Mouse (Mus musculus) midbrain, embryonic 14.5 days (tissue): Measurements from ENCODE around the gene Mcpt8. TPM values are rescaled to one million over a fixed set of nuclear protein-coding genes. Genes with fewer than 3 reads are reported as not detected.
"Not testable (repeated sequence)": the region's sequence is repeated elsewhere in the genome, so short reads cannot be mapped to it uniquely, and the experiment has no call there.

Experiments
- ATAC-seq: fragments of 200-750 bp; cut with Nextera tagmentation; 2 replicates; pipeline ENCODE4 v1.8.0; 2017; ENCODE audit warnings: moderate number of reproducible peaks, moderate library complexity; ENCODE audit not compliant: low FRiP score, low TSS enrichment
- DNase-seq: peaks from one replicate; pipeline ENCODE4 v3.0.0-alpha.2; 2015
- H3K27ac ChIP-seq: fragments of 300-500 bp; sonication (generic); replicated peaks from 2 replicates; pipeline ENCODE4 v1.5.1; 2014; ENCODE audit warnings: mild to moderate bottlenecking, low read depth, low read length, moderate library complexity
- H3K27me3 ChIP-seq: fragments of 300-500 bp; sonication (generic); 2 replicates; pipeline ENCODE4 v1.6.1; 2014; ENCODE audit warnings: low read length, control low read depth, mixed read lengths; ENCODE audit not compliant: control insufficient read depth, insufficient read depth
- H3K36me3 ChIP-seq: fragments of 300-500 bp; sonication (generic); 2 replicates; pipeline ENCODE4 v1.6.1; 2014; ENCODE audit warnings: low read length, control low read depth; ENCODE audit not compliant: control insufficient read depth, insufficient read depth
- H3K4me1 ChIP-seq: fragments of 300-500 bp; sonication (generic); 2 replicates; pipeline ENCODE4 v1.6.1; 2014; ENCODE audit warnings: mild to moderate bottlenecking, antibody characterized with exemption, low read length, control low read depth; ENCODE audit not compliant: control insufficient read depth, insufficient read depth
- H3K4me2 ChIP-seq: fragments of 300-500 bp; sonication (generic); 2 replicates; pipeline ENCODE4 v1.6.1; 2014; ENCODE audit warnings: mild to moderate bottlenecking, low read length, moderate library complexity
- H3K4me3 ChIP-seq: fragments of 300-500 bp; sonication (generic); replicated peaks from 2 replicates; pipeline ENCODE4 v1.5.1; 2014; ENCODE audit warnings: low read depth, low read length
- H3K9ac ChIP-seq: fragments of 300-500 bp; sonication (generic); replicated peaks from 2 replicates; pipeline ENCODE4 v1.6.1; 2014; ENCODE audit warnings: mild to moderate bottlenecking, low read length, moderate library complexity
- H3K9me3 ChIP-seq: fragments of 300-500 bp; sonication (generic); 2 replicates; pipeline ENCODE4 v1.6.1; 2016; ENCODE audit warnings: low read length, control low read depth, mixed read lengths; ENCODE audit not compliant: control insufficient read depth
- WGBS: fragments of 180-500 bp; shearing (Covaris S2); extraction: QIAGEN DNeasy Blood & Tissue Kit; methylation state at CpG from one replicate; pipeline ENCODE4 v1.1.7; 2014; 5-methylcytosine and 5-hydroxymethylcytosine counted together
- microRNA-seq: library from miRNA; unstranded; fragments of <30 nt; microRNA quantifications from one replicate; pipeline ENCODE4, GENCODE M21; 2016
- polyA plus RNA-seq: library from polyadenylated mRNA; unstranded; fragments of >200 nt; fragmentation: Nextera tagmentation; extraction: Ambion mirVana; gene quantifications from 2 replicates; pipeline ENCODE4 v1.2.1, GENCODE M21; 2014

Gene Mcpt8
- polyA plus RNA-seq, 1 experiment from 2014 or later: not detected

GRCm38 (mm10) chr14:56055408-56055807 lies 29.7 kb downstream of the Mcpt8 start:
- Histone ChIP-seq H3K27me3 (no peaks in the 10 kb centered on the region), H3K4me3 (no peak overlapping the region), H3K27ac (no peak overlapping the region), H3K4me1 (no peaks in the 10 kb centered on the region), H3K4me2 (no peak overlapping the region), H3K9me3 (no peaks in the 10 kb centered on the region), H3K9ac (no peak overlapping the region), H3K36me3 (no peaks in the 10 kb centered on the region)
- DNase-seq (no peak), ATAC-seq (no peak)
- 87% methylated on average over 3 of the region's 3 CpGs for WGBS

GRCm38 (mm10) chr14:56041792-56042191 lies 43.3 kb downstream of the Mcpt8 start, which contains the start of gene Mcpt2:
Mcpt2 (plus strand) TSS chr14:56042041.
- H3K27ac ChIP-seq, H3K27me3 ChIP-seq, ATAC-seq, H3K36me3 ChIP-seq, H3K4me1 ChIP-seq, H3K4me2 ChIP-seq, H3K9me3 ChIP-seq, DNase-seq, H3K9ac ChIP-seq, H3K4me3 ChIP-seq: not testable (repeated sequence)
- 60% methylated on average over 1 of the region's 1 CpGs for WGBS

- no peak overlapping the region for H3K4me2 ChIP-seq
- no peak overlapping the region for H3K9ac ChIP-seq
- WGBS: 94% methylated on average over 2 of the region's 2 CpGs
- no peaks in the 10 kb centered on the region for H3K27me3 ChIP-seq
- DNase-seq (no peak), ATAC-seq (no peak)
- H3K36me3 ChIP-seq: no peaks in the 10 kb centered on the region
- H3K4me3 ChIP-seq: no peak overlapping the region
- H3K27ac ChIP-seq: no peak overlapping the region
- no peaks in the 10 kb centered on the region for H3K9me3 ChIP-seq
- H3K4me1 ChIP-seq: no peaks in the 10 kb centered on the region
Observed at GRCm38 (mm10) chr14:56034433-56034832, 50.6 kb downstream of the Mcpt8 start.

Small RNA genes within 50 kb of the gene (microRNA-seq; reads per million reads assigned to microRNA genes)
- gene Mir6949: not detected

Other genes starting within 250 kb of the Mcpt8 start
- gene Nynrin, start 231.3 kb downstream of the Mcpt8 start, polyA plus RNA-seq: 6.5 and 11.2 TPM in 2 replicates
- 0.19 and 0.20 TPM in 2 replicates for gene Cbln3, start 200.9 kb downstream of the Mcpt8 start, polyA plus RNA-seq
- gene Khnyn, start 200.3 kb downstream of the Mcpt8 start, polyA plus RNA-seq: 6.5 and 7.1 TPM in 2 replicates
- gene Sdr39u1, start 185.0 kb downstream of the Mcpt8 start, polyA plus RNA-seq: 125 and 142 TPM in 2 replicates
- 0.26 TPM in 1 of 2 replicates, not detected in the other for gene Cma1, start 140.6 kb downstream of the Mcpt8 start, polyA plus RNA-seq
- not detected in 2 replicates for gene Cma2, start 134.3 kb downstream of the Mcpt8 start, polyA plus RNA-seq
- gene Mcpt1, start 67.3 kb downstream of the Mcpt8 start, polyA plus RNA-seq: not detected in 2 replicates
- gene Mcpt9, start 54.8 kb downstream of the Mcpt8 start, polyA plus RNA-seq: not detected in 2 replicates
- gene Mcpt2, start 43.2 kb downstream of the Mcpt8 start, polyA plus RNA-seq: not detected in 2 replicates
- not detected in 2 replicates for gene Mcpt4, start 23.0 kb downstream of the Mcpt8 start, polyA plus RNA-seq
- gene Ctsg, start 17.3 kb upstream of the Mcpt8 start, polyA plus RNA-seq: not detected in 2 replicates
- gene Gzme, start 35.4 kb upstream of the Mcpt8 start, polyA plus RNA-seq: not detected in 2 replicates
- gene Gzmd, start 47.3 kb upstream of the Mcpt8 start, polyA plus RNA-seq: not detected in 2 replicates
- not detected in 2 replicates for gene Gzmg, start 74.3 kb upstream of the Mcpt8 start, polyA plus RNA-seq
- gene Gzmn, start 89.3 kb upstream of the Mcpt8 start, polyA plus RNA-seq: not detected in 2 replicates
- gene Gzmf, start 126.1 kb upstream of the Mcpt8 start, polyA plus RNA-seq: not detected in 2 replicates
- not detected in 2 replicates for gene Gzmc, start 149.4 kb upstream of the Mcpt8 start, polyA plus RNA-seq
- not detected in 2 replicates for gene Gzmb, start 177.0 kb upstream of the Mcpt8 start, polyA plus RNA-seq